Mouse (Mus musculus) left cerebral cortex, adult 2 months (tissue): ENCODE data around the gene Nup35. TPM values are rescaled to one million over a fixed set of nuclear protein-coding genes. Genes with fewer than 3 reads are reported as not detected.
A peak's percentile ranks its signal among the peaks of the same experiment; 100 is the strongest.

Experiments used
- DNase-seq, 2 experiments: peaks; one replicate each; pipeline ENCODE4 v3.0.0; 2021 to 2022; ENCODE audit warnings: low spot score in 2 of 2, mixed read lengths in 1 of 2; ENCODE audit errors: extremely low spot score in 1 of 2
- H3K27ac ChIP-seq: fragments of 200-600 bp; 2 replicates; pipeline ENCODE4 v1.8.1; 2022
- H3K4me3 ChIP-seq: fragments of 200-600 bp; 2 replicates; pipeline ENCODE4 v1.8.1; 2022
- CTCF ChIP-seq: fragments of 200-600 bp; IDR thresholded peaks from 2 replicates; pipeline ENCODE4 v1.8.1; 2022; ENCODE audit warnings: antibody characterized with exemption, mild to moderate bottlenecking, moderate library complexity
- intact Hi-C: fragments of 180-260 bp; cut with DNase I; formaldehyde crosslinking; loops from one replicate; pipeline ENCODE4 v1.15.1; 2025
- microRNA-seq, 2 experiments: library from miRNA; unstranded; fragments of <30 nt; microRNA quantifications; one replicate each; pipeline ENCODE4 v1.2.0; 2021
- total RNA-seq, 2 experiments: library from RNA; stranded (reverse); gene quantifications; 2 replicates each; pipeline ENCODE4 v1.2.3; 2021

Nup35 gene
- total RNA-seq, 2 experiments from 2014 or later: 15.2 to 15.7 TPM

DNA sequence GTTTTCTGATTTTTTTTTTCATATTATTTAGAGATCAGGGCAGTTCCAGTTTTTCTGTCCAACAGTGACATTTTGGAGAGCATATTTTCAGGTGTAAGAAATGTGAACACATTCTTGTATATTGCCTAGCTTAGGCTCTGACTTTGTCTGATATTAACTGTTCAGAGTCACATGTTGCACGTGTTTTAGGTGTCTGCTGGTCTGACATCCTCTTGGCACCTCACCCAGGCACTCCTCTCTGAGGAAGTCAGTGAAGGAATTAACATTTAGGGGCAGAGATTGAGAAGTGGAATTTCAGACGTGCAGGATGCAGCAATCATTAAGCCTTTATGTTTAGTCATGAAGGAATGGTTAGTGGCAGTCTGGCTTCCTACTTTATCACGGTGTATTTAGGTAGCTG lies 22.8 kb downstream of the Nup35 start:
- intact Hi-C loops: loop anchor here (2.0 kb wide), 1 partner anchor 59 kb away; the partner anchor contains the start of gene Nckap1
- H3K4me3 ChIP-seq: no peak overlapping the region
- TF ChIP-seq CTCF: no peak
- no peak overlapping the region for H3K27ac ChIP-seq
- DNase-seq: no peak

DNA sequence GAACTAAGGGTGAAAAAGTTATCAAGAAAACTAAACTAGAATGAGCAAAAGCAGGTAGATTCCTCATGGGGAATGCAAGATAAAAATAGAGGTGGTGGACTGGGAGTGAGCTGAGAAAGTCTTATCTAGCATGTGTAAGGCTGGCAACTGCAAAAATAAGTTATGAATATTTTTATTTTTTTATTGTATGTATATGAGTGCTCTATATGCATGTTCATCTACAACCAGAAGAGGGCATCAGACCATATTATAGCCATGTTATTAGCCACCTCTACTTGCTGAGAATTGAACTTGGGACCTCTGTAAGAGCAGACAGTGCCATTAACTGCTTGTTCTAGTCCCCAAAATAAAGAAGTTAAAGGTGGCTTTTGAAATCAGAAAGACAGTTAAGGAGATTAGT lies 44.4 kb downstream of the Nup35 start:
- no peak overlapping the region for H3K27ac ChIP-seq
- intact Hi-C loops: no loop called here
- H3K4me3 ChIP-seq: no peak overlapping the region
- DNase-seq: no peak
- peak; percentile 11 for TF ChIP-seq CTCF

DNA sequence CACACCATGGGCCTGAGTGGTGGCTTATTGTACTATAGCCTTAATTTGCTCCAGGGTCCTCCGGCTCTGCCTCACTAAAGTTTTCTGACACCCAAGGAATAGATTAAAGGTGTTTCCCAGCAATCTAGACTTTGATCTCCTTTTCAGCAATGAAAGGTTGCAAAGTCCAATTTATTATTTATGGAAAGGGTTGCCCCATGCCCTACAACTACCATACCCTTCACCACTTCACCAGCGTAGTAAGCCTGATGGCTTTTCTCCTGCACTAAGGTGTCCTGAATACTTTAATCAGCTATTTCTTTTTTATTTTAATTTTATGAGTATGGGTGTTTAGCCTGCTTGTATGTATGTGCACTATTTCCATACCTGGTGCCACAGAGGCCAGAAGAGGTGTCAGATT lies 45.6 kb downstream of the Nup35 start:
- Histone ChIP-seq H3K27ac (no peak overlapping the region), H3K4me3 (no peak overlapping the region)
- DNase-seq: no peak
- TF ChIP-seq CTCF: no peak
- intact Hi-C loops: no loop called here

DNA sequence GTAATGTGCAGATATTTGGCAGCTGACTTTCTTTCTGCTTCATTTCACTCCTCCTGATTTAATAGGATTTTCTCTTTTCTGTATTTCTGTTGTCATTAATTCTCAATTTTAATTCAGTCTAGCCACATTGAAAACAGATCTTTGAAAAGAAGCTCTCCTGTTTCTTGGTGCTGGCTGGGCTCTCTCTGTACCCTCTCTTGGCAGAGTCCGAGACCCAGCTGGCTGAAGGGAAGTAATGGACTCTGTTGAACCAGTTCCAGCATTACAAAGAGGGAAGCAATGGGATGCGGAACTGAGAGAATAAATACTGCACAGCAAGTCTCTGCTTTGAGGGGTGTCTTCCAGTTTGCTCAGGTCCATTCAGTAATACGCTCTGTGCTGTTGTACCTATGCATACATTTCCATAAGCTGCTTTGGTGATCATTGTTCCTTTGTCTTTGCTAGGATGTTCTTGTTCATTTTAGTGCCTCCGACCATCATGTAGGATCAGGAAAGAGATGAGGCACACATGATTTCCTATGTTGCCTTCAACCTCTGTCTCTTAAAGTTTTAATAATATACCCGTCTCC lies 50.4 kb downstream of the Nup35 start:
- no peak overlapping the region for H3K27ac ChIP-seq
- H3K4me3 ChIP-seq: no peak overlapping the region
- intact Hi-C loops: no loop called here
- DNase-seq: no peak
- no peak for TF ChIP-seq CTCF

DNA sequence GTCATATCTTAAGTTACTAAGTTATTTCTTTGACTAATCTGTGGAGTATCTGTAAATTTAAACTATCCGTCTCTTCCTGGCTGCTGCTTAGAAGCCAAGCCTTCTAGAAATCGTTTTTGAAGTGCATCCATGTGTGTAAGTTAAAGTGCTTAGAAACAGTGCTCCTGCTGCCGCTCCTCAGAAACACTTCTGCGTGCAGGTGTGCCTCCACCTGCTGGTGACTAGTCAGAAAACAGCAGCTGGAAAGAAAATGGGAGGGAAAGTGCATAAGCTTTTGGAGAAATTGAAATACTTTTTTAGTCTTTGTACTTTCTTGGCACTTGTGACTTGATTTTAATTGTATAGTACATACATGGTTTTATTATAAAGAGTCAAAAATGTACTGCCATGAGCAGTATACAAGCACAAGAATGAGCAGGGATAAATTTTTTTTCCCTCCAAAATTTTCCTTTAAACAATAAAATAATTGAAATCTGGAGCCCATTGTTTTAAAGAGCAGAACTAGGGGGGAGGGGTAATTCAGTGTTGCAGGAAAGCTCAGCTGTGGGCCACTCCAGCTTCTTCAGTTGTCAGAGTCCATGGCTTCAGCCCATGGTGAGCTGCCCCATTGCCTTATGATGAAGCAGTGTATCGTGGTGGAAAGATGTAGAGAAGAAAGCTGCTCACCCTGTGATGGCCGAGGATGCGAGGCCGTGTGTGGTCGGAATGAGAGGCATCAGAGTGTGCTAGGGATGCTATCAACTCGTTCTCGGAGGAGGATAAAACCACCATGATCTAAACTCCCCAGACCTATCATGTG lies 53.0 kb downstream of the Nup35 start:
- no peak for DNase-seq

DNA sequence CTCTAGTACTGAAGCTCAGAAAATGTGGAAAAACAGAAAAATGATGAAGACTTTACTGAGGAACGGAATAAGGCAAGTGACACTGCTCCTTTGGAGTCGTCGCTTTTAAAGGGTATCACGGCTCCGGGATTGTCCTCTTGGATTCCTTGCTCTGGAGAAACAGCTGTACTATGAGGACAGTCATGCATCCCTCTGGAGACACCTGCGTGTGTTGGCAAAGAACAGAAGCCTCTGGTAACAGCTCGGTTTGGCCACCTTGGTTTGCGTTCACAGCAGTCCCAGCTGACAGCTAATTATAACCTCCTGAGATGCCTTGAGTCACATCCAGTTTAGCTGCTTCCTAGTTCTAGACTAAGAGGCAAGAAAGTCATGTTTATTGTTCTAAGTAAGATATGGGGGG lies 61.8 kb downstream of the Nup35 start:
- DNase-seq: no peak
- intact Hi-C loops: no loop called here
- Histone ChIP-seq H3K4me3 (no peak overlapping the region), H3K27ac (no peak overlapping the region)
- TF ChIP-seq CTCF: no peak

More for the DNA sequence above, 53.0 kb downstream of the Nup35 start:
- Histone ChIP-seq H3K27ac (no peak overlapping the region), H3K4me3 (no peak overlapping the region)
- TF ChIP-seq CTCF: peak; percentile 47
- intact Hi-C loops: no loop called here

DNA sequence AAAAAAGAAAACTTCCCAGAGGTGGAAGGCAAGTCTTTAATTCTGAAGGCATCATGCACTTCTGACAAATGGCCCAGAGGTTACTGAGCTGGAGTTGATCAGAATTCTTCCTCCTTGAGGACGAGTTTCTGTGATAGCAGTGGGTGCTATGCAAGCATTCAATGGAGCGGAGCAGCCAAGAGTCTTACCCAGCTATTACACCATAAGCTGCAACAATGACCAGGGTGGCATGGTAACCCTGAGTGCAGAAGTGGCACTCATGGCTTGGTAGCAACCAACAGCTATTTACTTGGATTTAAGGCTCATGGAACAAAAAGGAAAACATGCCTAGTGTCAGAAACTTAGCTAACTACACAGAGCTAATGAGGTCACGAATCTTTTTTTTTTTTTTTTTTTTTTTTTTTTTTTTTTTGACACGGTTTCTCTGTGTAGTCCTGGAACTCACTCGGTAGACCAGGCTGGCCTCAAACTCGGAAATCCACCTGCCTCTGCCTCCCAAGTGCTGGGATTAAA lies 66.7 kb downstream of the Nup35 start:
- Histone ChIP-seq H3K4me3 (no peak overlapping the region), H3K27ac (no peak overlapping the region)
- TF ChIP-seq CTCF: no peak
- no peak for DNase-seq
- intact Hi-C loops: no loop called here

- intact Hi-C loops: no loop called here
- H3K27ac ChIP-seq: no peak overlapping the region
- no peak for DNase-seq
- TF ChIP-seq CTCF: no peak
- H3K4me3 ChIP-seq: no peak overlapping the region
Observed at GRCm38 (mm10) chr2:80684396-80685071, 67.5 kb downstream of the Nup35 start.

GRCm38 (mm10) chr2:80688261-80688660 lies 71.2 kb downstream of the Nup35 start:
- intact Hi-C loops: no loop called here
- TF ChIP-seq CTCF: no peak
- H3K4me3 ChIP-seq: no peak overlapping the region
- no peak for DNase-seq
- no peak overlapping the region for H3K27ac ChIP-seq

- Histone ChIP-seq H3K27ac (no peak overlapping the region), H3K4me3 (no peak overlapping the region)
- no peak for DNase-seq
- intact Hi-C loops: no loop called here
- TF ChIP-seq CTCF: no peak; the same call in none of the 2 replicates
Observed at GRCm38 (mm10) chr2:80707429-80707828, 90.4 kb downstream of the Nup35 start.

Small RNAs within 50 kb of the gene (microRNA-seq; reads per million reads assigned to microRNA genes)
- 0 reads per million in 2 experiments for gene Mir684-1

Other genes starting within 250 kb of the Nup35 start
- 10 to 100 TPM; 28.3 to 29.8 TPM for gene Frzb, start 169.6 kb upstream of the Nup35 start, total RNA-seq
- 100 to 1,000 TPM; 390 to 416 TPM for gene Nckap1, start 35.9 kb upstream of the Nup35 start, total RNA-seq
- gene Dusp19, start 191 bp upstream of the Nup35 start, total RNA-seq: 10 to 100 TPM; 22.3 to 25.9 TPM